In genomic region chr3:102335146-102335545, GRCm38 (mm10) we compare ENCODE assay signal across 8 mouse cellular contexts.
A peak's percentile ranks its signal among the peaks of the same experiment; 100 is the strongest.
DNase-seq lines count a peak whose midpoint lies in the region; ATAC-seq and TF ChIP-seq lines count a peak whose summit lies in the region.

No protein-coding gene starts in this region.

- peaks cover 23% of the 10 kb centered on the region for H3K27me3 ChIP-seq in forebrain, embryonic 10.5 days (ENCODE audit: poor library complexity, severe bottlenecking)
- no peaks in the 10 kb centered on the region for H3K27me3 ChIP-seq in forebrain, embryonic 13.5 days
- H3K27me3 ChIP-seq in forebrain, postnatal 0 days (ENCODE audit: insufficient read depth, low read length), result no peaks in the 10 kb centered on the region

- peak; percentile 68 for TF ChIP-seq CTCF in forebrain, postnatal 0 days (IDR thresholded peaks at IDR 0.05; ENCODE audit: low read depth)

- H3K4me1 ChIP-seq in forebrain, embryonic 10.5 days, result no peaks in the 10 kb centered on the region
- H3K4me1 ChIP-seq in forebrain, embryonic 13.5 days, result no peaks in the 10 kb centered on the region
- H3K4me1 ChIP-seq in forebrain, postnatal 0 days (ENCODE audit: insufficient read depth), result no peaks in the 10 kb centered on the region

- WGBS in forebrain, embryonic 10.5 days, result 81% methylated on average over 3 of the region's 3 CpGs
- WGBS in forebrain, embryonic 13.5 days, result 76% methylated on average over 3 of the region's 3 CpGs
- WGBS in forebrain, postnatal 0 days, result 78% methylated on average over 3 of the region's 3 CpGs

- H3K4me3 ChIP-seq in forebrain, embryonic 10.5 days, result no peak overlapping the region
- H3K4me3 ChIP-seq in forebrain, embryonic 13.5 days, result no peak overlapping the region
- no peak overlapping the region for H3K4me3 ChIP-seq in forebrain, postnatal 0 days (ENCODE audit: low read depth, low read length)

- H3K9ac ChIP-seq in forebrain, embryonic 13.5 days, result no peak overlapping the region
- no peak overlapping the region for H3K9ac ChIP-seq in forebrain, postnatal 0 days

- peak; percentile 45 for DNase-seq in forebrain, embryonic 10.5 days (ENCODE audit: extremely low spot score, low spot score)
- DNase-seq in thymus, postnatal 25 days, result peak; percentile 3
- DNase-seq in thymus, postnatal 14 days, result no peak
- no peak for DNase-seq in forebrain, postnatal 0 days
- peak; percentile 54 for DNase-seq in kidney, adult 9 months
- peak; percentile 63 for DNase-seq in lung, postnatal 10 days
- no peak for DNase-seq in spleen, adult 18-20 months

- no peak overlapping the region for H3K27ac ChIP-seq in forebrain, embryonic 10.5 days
- H3K27ac ChIP-seq in forebrain, embryonic 13.5 days, result no peak overlapping the region
- H3K27ac ChIP-seq in forebrain, postnatal 0 days (ENCODE audit: low read depth, low read length), result no peak overlapping the region

- no peaks in the 10 kb centered on the region for H3K36me3 ChIP-seq in forebrain, embryonic 10.5 days (replicated peaks)
- H3K36me3 ChIP-seq in forebrain, embryonic 13.5 days (ENCODE audit: poor library complexity, severe bottlenecking), result no peaks in the 10 kb centered on the region
- H3K36me3 ChIP-seq in forebrain, postnatal 0 days (ENCODE audit: insufficient read depth), result no peaks in the 10 kb centered on the region

- ATAC-seq in forebrain, embryonic 13.5 days, result no peak
- ATAC-seq in forebrain, postnatal 0 days, result 0 out of 2 replicates have a peak, but pooled peaks have one; percentile 18

- no peaks in the 10 kb centered on the region for H3K9me3 ChIP-seq in forebrain, embryonic 10.5 days
- H3K9me3 ChIP-seq in forebrain, embryonic 13.5 days (replicated peaks), result no peaks in the 10 kb centered on the region
- no peaks in the 10 kb centered on the region for H3K9me3 ChIP-seq in forebrain, postnatal 0 days (ENCODE audit: low read length)

- no peak overlapping the region for H3K4me2 ChIP-seq in forebrain, embryonic 13.5 days
- no peak overlapping the region for H3K4me2 ChIP-seq in forebrain, postnatal 0 days (ENCODE audit: low read depth)

Comparison
In these comparisons a context has a peak if more than half of its experiments do, and no peak if none do; other contexts are left out.
1. DNase-seq: peak in forebrain, embryonic 10.5 days (single experiment), thymus, postnatal 25 days (single experiment), kidney, adult 9 months (single experiment) and lung, postnatal 10 days (single experiment); none in thymus, postnatal 14 days (single experiment), forebrain, postnatal 0 days (single experiment) and spleen, adult 18-20 months (0 of 2).